Mouse (Mus musculus) lung, adult 2 months (tissue): ENCODE results near the gene Kcna10.

Experiments
- CTCF ChIP-seq: fragments of 200-500 bp; IDR thresholded peaks from 2 replicates; pipeline ENCODE4 v1.5.1; 2011; ENCODE audit warnings: mild to moderate bottlenecking, low read length, control low read depth; ENCODE audit not compliant: insufficient read depth
- POLR2A ChIP-seq: fragments of 200-500 bp; IDR thresholded peaks from 2 replicates; pipeline ENCODE4 v1.6.1; 2011; ENCODE audit warnings: low read depth, mild to moderate bottlenecking, control low read depth, low read length, borderline replicate concordance; ENCODE audit errors: extremely low read depth

DNA sequence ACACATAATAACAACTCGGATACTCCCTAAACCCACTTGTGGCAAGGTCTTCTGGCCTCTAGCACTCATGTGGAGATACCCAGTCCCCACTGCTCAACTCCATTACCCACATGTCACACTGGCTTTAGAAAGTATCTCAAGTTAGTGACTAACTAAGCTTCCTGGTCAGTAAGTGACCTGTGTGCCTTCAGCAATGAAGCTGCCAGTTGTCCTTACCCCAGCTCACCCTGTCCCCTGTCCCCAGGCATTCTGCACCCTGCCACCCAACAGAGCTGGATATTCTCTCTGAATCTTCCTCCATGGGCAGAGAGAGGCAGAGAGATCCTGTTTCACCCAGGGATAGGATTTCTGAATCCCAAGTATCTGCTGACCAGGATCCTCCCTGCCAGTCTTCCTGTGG, at the start of gene Kcna10:
- no peak for TF ChIP-seq POLR2A
- no peak for TF ChIP-seq CTCF
